Mouse (Mus musculus): ENCODE measurements at regions not wholly inside any gene's neighbourhood (a gene's known extent, or its start where the extent isn't known, plus 50 kb on each side); places are given as distances from the start of the nearest gene placed in this dataset.
A peak's percentile ranks its signal among the peaks of the same experiment; 100 is the strongest.

- TF ChIP-seq POLR2A (IDR thresholded peaks at IDR 0.05; ENCODE audit: borderline replicate concordance, control insufficient read depth, low read depth, low read length) (no peak), CTCF (IDR thresholded peaks at IDR 0.05; ENCODE audit: control insufficient read depth, insufficient read depth, low read length) (no peak)
- Histone ChIP-seq H3K27ac (ENCODE audit: control insufficient read depth, insufficient read depth, low read depth, low read length, poor library complexity) (no peak overlapping the region), H3K4me1 (ENCODE audit: control insufficient read depth, insufficient read depth, low read length) (no peaks in the 10 kb centered on the region), H3K4me3 (replicated peaks; ENCODE audit: control insufficient read depth, low read depth, low read length) (no peak overlapping the region)
- 74% methylated on average over 2 of the region's 2 CpGs for WGBS
Observed at GRCm38 (mm10) chr5:126266471-126266870, 734.9 kb downstream of the Tmem132b start.

GRCm38 (mm10) chr5:126266929-126267609, 735.5 kb downstream of the Tmem132b start:
- WGBS, result 70% methylated on average over 2 of the region's 2 CpGs
- Histone ChIP-seq H3K27ac (ENCODE audit: control insufficient read depth, insufficient read depth, low read depth, low read length, poor library complexity) (no peak overlapping the region), H3K4me3 (replicated peaks; ENCODE audit: control insufficient read depth, low read depth, low read length) (no peak overlapping the region), H3K4me1 (ENCODE audit: control insufficient read depth, insufficient read depth, low read length) (no peaks in the 10 kb centered on the region)
- TF ChIP-seq CTCF (IDR thresholded peaks at IDR 0.05; ENCODE audit: control insufficient read depth, insufficient read depth, low read length) (no peak), POLR2A (IDR thresholded peaks at IDR 0.05; ENCODE audit: borderline replicate concordance, control insufficient read depth, low read depth, low read length) (no peak)

GRCm38 (mm10) chr5:126268592-126268991, 737.0 kb downstream of the Tmem132b start:
- H3K4me3 ChIP-seq (replicated peaks; ENCODE audit: control insufficient read depth, low read depth, low read length), result no peak overlapping the region
- 68% methylated on average over 4 of the region's 4 CpGs for WGBS
- TF ChIP-seq CTCF (IDR thresholded peaks at IDR 0.05; ENCODE audit: control insufficient read depth, insufficient read depth, low read length), result no peak
- TF ChIP-seq POLR2A (IDR thresholded peaks at IDR 0.05; ENCODE audit: borderline replicate concordance, control insufficient read depth, low read depth, low read length), result no peak
- H3K4me1 ChIP-seq (ENCODE audit: control insufficient read depth, insufficient read depth, low read length), result no peaks in the 10 kb centered on the region
- no peak overlapping the region for H3K27ac ChIP-seq (ENCODE audit: control insufficient read depth, insufficient read depth, low read depth, low read length, poor library complexity)

GRCm38 (mm10) chr5:126274316-126274715, 742.7 kb downstream of the Tmem132b start:
- Histone ChIP-seq H3K27ac (ENCODE audit: control insufficient read depth, insufficient read depth, low read depth, low read length, poor library complexity) (no peak overlapping the region), H3K4me3 (replicated peaks; ENCODE audit: control insufficient read depth, low read depth, low read length) (no peak overlapping the region), H3K4me1 (ENCODE audit: control insufficient read depth, insufficient read depth, low read length) (no peaks in the 10 kb centered on the region)
- WGBS, result 88% methylated on average over 8 of the region's 8 CpGs
- TF ChIP-seq CTCF (IDR thresholded peaks at IDR 0.05; ENCODE audit: control insufficient read depth, insufficient read depth, low read length) (no peak), POLR2A (IDR thresholded peaks at IDR 0.05; ENCODE audit: borderline replicate concordance, control insufficient read depth, low read depth, low read length) (no peak)

DNA sequence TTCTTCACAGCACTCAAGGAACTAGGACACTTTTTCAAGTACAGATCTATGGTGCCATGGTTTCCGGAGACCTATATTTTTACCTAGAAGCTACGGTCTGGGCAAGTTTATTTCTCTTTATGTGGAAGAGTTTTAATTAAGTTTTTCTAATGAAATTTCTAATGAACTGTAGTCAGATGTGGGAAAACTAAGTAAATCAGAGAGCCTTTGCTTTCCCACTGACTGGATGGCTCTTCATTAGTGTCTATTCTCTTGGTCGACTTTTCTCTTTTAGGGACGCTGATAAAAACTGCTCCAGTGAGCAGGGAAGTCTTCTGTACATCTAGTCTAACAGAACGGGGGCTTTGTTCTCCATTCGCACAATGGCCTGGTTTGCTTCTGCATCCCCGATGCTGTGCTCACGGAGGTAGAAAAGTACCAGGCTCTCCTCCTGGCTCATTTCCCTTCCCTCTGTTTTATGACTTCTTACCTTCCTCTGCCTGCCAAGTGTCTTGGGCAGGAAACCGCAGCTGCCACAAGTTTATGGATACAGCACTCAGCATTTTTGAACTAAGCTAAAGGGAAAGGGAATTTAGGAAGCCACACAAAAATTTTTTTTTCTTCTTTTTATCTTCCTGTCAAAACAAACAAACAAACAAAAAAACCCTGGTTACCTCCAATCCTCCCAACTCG, 749.6 kb downstream of the Tmem132b start:
- no peak overlapping the region for H3K4me3 ChIP-seq (replicated peaks; ENCODE audit: control insufficient read depth, low read depth, low read length)
- H3K4me1 ChIP-seq (ENCODE audit: control insufficient read depth, insufficient read depth, low read length), result no peaks in the 10 kb centered on the region
- TF ChIP-seq POLR2A (IDR thresholded peaks at IDR 0.05; ENCODE audit: borderline replicate concordance, control insufficient read depth, low read depth, low read length) (no peak), CTCF (IDR thresholded peaks at IDR 0.05; ENCODE audit: control insufficient read depth, insufficient read depth, low read length) (no peak)
- 22% methylated on average over 10 of the region's 10 CpGs for WGBS
- no peak overlapping the region for H3K27ac ChIP-seq (ENCODE audit: control insufficient read depth, insufficient read depth, low read depth, low read length, poor library complexity)

DNA sequence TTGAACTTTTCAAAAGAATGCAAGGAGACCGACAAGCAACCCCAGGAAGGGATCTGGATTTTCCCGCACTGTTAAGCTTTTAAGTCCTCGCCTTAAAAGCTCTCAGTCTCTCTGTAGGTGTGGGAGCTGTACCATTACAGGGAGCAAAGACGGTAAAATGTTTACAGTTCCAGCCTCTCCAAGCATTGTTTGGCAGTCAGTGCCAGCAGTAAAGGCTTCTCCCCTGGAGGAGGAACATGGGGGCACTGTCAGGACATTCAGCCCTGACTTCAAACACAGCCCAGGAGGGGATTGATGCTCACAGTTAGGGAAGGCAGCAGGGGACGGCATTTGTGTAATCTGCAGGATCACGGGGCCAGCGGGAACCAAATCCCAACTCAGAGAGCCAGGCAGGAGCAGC, 750.2 kb downstream of the Tmem132b start:
- H3K4me3 ChIP-seq (replicated peaks; ENCODE audit: control insufficient read depth, low read depth, low read length), result no peak overlapping the region
- no peak for TF ChIP-seq CTCF (IDR thresholded peaks at IDR 0.05; ENCODE audit: control insufficient read depth, insufficient read depth, low read length)
- TF ChIP-seq POLR2A (IDR thresholded peaks at IDR 0.05; ENCODE audit: borderline replicate concordance, control insufficient read depth, low read depth, low read length), result no peak
- 20% methylated on average over 7 of the region's 7 CpGs for WGBS
- H3K27ac ChIP-seq (ENCODE audit: control insufficient read depth, insufficient read depth, low read depth, low read length, poor library complexity), result no peak overlapping the region
- H3K4me1 ChIP-seq (ENCODE audit: control insufficient read depth, insufficient read depth, low read length), result no peaks in the 10 kb centered on the region

DNA sequence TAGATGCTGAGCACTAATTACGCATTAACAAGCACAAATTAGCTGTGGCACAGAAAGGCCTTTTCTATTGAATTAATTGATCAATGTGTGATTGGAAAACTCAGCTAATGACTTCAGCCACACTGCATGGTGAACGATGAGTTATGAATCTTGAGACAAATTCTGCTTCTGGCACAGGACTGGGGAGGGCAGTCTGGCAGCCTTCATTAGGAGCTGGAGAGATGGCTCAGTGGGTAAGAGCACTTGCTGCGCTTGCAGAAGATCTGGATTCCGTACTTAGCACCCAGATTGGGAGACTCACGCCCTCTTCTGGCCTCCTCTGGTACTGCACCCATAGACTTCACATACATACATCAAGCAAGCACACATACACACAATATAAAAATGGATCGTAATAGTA, 793.3 kb downstream of the Tmem132b start:
- WGBS, result 74% methylated on average over 6 of the region's 6 CpGs
- TF ChIP-seq CTCF (IDR thresholded peaks at IDR 0.05; ENCODE audit: control insufficient read depth, insufficient read depth, low read length), result 0 out of 2 replicates have a peak, but pooled peaks have one; percentile 6
- TF ChIP-seq POLR2A (IDR thresholded peaks at IDR 0.05; ENCODE audit: borderline replicate concordance, control insufficient read depth, low read depth, low read length), result no peak
- Histone ChIP-seq H3K27ac (ENCODE audit: control insufficient read depth, insufficient read depth, low read depth, low read length, poor library complexity) (no peak overlapping the region), H3K4me3 (replicated peaks; ENCODE audit: control insufficient read depth, low read depth, low read length) (no peak overlapping the region), H3K4me1 (ENCODE audit: control insufficient read depth, insufficient read depth, low read length) (no peaks in the 10 kb centered on the region)

- WGBS, result 40% methylated on average over 3 of the region's 3 CpGs
- Histone ChIP-seq H3K4me1 (ENCODE audit: control insufficient read depth, insufficient read depth, low read length) (no peaks in the 10 kb centered on the region), H3K27ac (ENCODE audit: control insufficient read depth, insufficient read depth, low read depth, low read length, poor library complexity) (no peak overlapping the region), H3K4me3 (replicated peaks; ENCODE audit: control insufficient read depth, low read depth, low read length) (no peak overlapping the region)
- no peak for TF ChIP-seq CTCF (IDR thresholded peaks at IDR 0.05; ENCODE audit: control insufficient read depth, insufficient read depth, low read length)
- no peak for TF ChIP-seq POLR2A (IDR thresholded peaks at IDR 0.05; ENCODE audit: borderline replicate concordance, control insufficient read depth, low read depth, low read length)
Observed at GRCm38 (mm10) chr5:126328276-126328675, 796.7 kb downstream of the Tmem132b start.

Data from bone marrow, adult 2 months (tissue).